Comparison of ENCODE assay signal across 8 mouse cellular contexts in the genomic region with DNA sequence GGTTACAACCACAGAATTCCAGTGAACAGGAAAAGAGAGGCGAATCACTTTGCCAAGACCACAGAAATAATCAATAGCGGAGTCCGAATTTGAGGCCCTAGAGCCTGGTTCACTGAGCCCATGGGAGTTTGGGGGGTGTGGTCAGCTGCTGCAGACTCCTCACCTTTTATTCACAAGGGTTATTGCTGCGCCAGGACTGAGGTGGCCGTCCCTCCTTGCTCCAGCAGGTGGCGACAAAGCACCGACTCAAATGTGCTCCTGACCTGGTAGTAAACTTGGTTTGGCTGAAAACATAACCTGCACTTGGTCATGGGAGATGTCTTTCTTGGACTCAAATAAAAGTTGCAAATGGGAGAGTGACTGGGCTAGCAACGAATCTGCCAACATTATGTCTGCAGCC. TPM values are rescaled to one million over a fixed set of nuclear protein-coding genes. Genes with fewer than 3 reads are reported as not detected.
DNase-seq lines count a peak whose midpoint lies in the region; ATAC-seq and TF ChIP-seq lines count a peak whose summit lies in the region.

No protein-coding gene starts in this region.

- ATAC-seq in kidney, embryonic 15.5 days (replicated peaks; ENCODE audit: low FRiP score), result peak; percentile 71
- ATAC-seq in limb, embryonic 14.5 days (ENCODE audit: low FRiP score, low read depth), result no peak
- peak; percentile 49; the same call in 1 of the 2 replicates for ATAC-seq in neural tube, embryonic 11.5 days (ENCODE audit: insufficient read depth, low FRiP score, low TSS enrichment)
- ATAC-seq in stomach, embryonic 16.5 days (ENCODE audit: insufficient read depth, low FRiP score), result peak; percentile 56; the same call in 1 of the 2 replicates

- no peak overlapping the region for H3K9ac ChIP-seq in kidney, embryonic 15.5 days
- H3K9ac ChIP-seq in limb, embryonic 14.5 days (ENCODE audit: low read depth, low read length, severe bottlenecking), result no peak overlapping the region
- H3K9ac ChIP-seq in neural tube, embryonic 11.5 days (ENCODE audit: low read length), result no peak overlapping the region
- no peak overlapping the region for H3K9ac ChIP-seq in stomach, embryonic 16.5 days (ENCODE audit: low read length)

- DNase-seq in 416B (ENCODE audit: low read depth), result peak; percentile 76
- peak; percentile 82 to 86 for DNase-seq in adrenal gland, adult 18-20 months (ENCODE audit: low spot score in 2 of 2)
- DNase-seq in embryo, embryonic 11 days, result peak; percentile 77
- DNase-seq in heart, adult 8-10 months (ENCODE audit: low spot score), result peak; percentile 58
- DNase-seq in limb, embryonic 14.5 days (ENCODE audit: low spot score), result peak; percentile 48
- DNase-seq in neural tube, embryonic 11.5 days (ENCODE audit: low spot score), result peak; percentile 85

- no peak overlapping the region for H3K4me3 ChIP-seq in kidney, embryonic 15.5 days (replicated peaks)
- H3K4me3 ChIP-seq in limb, embryonic 14.5 days (replicated peaks; ENCODE audit: low read length), result no peak overlapping the region
- no peak overlapping the region for H3K4me3 ChIP-seq in neural tube, embryonic 11.5 days (ENCODE audit: low read depth, low read length)
- H3K4me3 ChIP-seq in stomach, embryonic 16.5 days (replicated peaks; ENCODE audit: low read length), result no peak overlapping the region

- WGBS in kidney, embryonic 15.5 days, result 11% methylated on average over 8 of the region's 8 CpGs
- WGBS in limb, embryonic 14.5 days, result 5% methylated on average over 8 of the region's 8 CpGs
- 10% methylated on average over 8 of the region's 8 CpGs for WGBS in neural tube, embryonic 11.5 days
- 11% methylated on average over 8 of the region's 8 CpGs for WGBS in stomach, embryonic 16.5 days

- H3K4me2 ChIP-seq in kidney, embryonic 15.5 days, result no peak overlapping the region
- no peak overlapping the region for H3K4me2 ChIP-seq in limb, embryonic 14.5 days (replicated peaks; ENCODE audit: low read depth, low read length, severe bottlenecking)
- no peak overlapping the region for H3K4me2 ChIP-seq in neural tube, embryonic 11.5 days (ENCODE audit: low read depth)
- no peak overlapping the region for H3K4me2 ChIP-seq in stomach, embryonic 16.5 days (ENCODE audit: low read depth, low read length)

- H3K27ac ChIP-seq in kidney, embryonic 15.5 days, result no peak overlapping the region
- H3K27ac ChIP-seq in limb, embryonic 14.5 days (replicated peaks; ENCODE audit: low read depth, low read length), result no peak overlapping the region
- H3K27ac ChIP-seq in neural tube, embryonic 11.5 days (ENCODE audit: low read depth, low read length), result no peak overlapping the region
- no peak overlapping the region for H3K27ac ChIP-seq in stomach, embryonic 16.5 days (ENCODE audit: low read length)

- H3K9me3 ChIP-seq in kidney, embryonic 15.5 days (replicated peaks), result no peaks in the 10 kb centered on the region
- no peaks in the 10 kb centered on the region for H3K9me3 ChIP-seq in limb, embryonic 14.5 days (ENCODE audit: control insufficient read depth, low read length)
- H3K9me3 ChIP-seq in neural tube, embryonic 11.5 days (ENCODE audit: control insufficient read depth, low read length), result no peaks in the 10 kb centered on the region
- no peaks in the 10 kb centered on the region for H3K9me3 ChIP-seq in stomach, embryonic 16.5 days (replicated peaks; ENCODE audit: control insufficient read depth, low read length)

- 0 out of 2 replicates have a peak, but pooled peaks cover 3% of the 10 kb centered on the region for H3K27me3 ChIP-seq in kidney, embryonic 15.5 days
- H3K27me3 ChIP-seq in limb, embryonic 14.5 days (ENCODE audit: control insufficient read depth, insufficient read depth, low read length), result no peaks in the 10 kb centered on the region
- no peaks in the 10 kb centered on the region for H3K27me3 ChIP-seq in neural tube, embryonic 11.5 days (ENCODE audit: control insufficient read depth, insufficient read depth, low read length)
- H3K27me3 ChIP-seq in stomach, embryonic 16.5 days (ENCODE audit: control insufficient read depth, insufficient read depth, low read length), result no peaks in the 10 kb centered on the region

- H3K36me3 ChIP-seq in kidney, embryonic 15.5 days, result peaks cover 6% of the 10 kb centered on the region
- no peaks in the 10 kb centered on the region for H3K36me3 ChIP-seq in limb, embryonic 14.5 days (ENCODE audit: control insufficient read depth, insufficient read depth, low read length)
- no peaks in the 10 kb centered on the region; the same call in 1 of the 2 replicates for H3K36me3 ChIP-seq in neural tube, embryonic 11.5 days (ENCODE audit: control insufficient read depth, insufficient read depth, low read length)
- no peaks in the 10 kb centered on the region for H3K36me3 ChIP-seq in stomach, embryonic 16.5 days (ENCODE audit: control insufficient read depth, insufficient read depth, low read length)

- H3K4me1 ChIP-seq in kidney, embryonic 15.5 days, result peaks cover 3% of the 10 kb centered on the region; the same call in 1 of the 2 replicates
- H3K4me1 ChIP-seq in limb, embryonic 14.5 days (ENCODE audit: control insufficient read depth, insufficient read depth, low read length), result no peaks in the 10 kb centered on the region
- H3K4me1 ChIP-seq in neural tube, embryonic 11.5 days (ENCODE audit: control insufficient read depth, insufficient read depth, low read length), result no peaks in the 10 kb centered on the region
- no peaks in the 10 kb centered on the region for H3K4me1 ChIP-seq in stomach, embryonic 16.5 days (ENCODE audit: control insufficient read depth, insufficient read depth, low read length)

- no peak for TF ChIP-seq POLR2A in limb, embryonic 14.5 days (IDR thresholded peaks at IDR 0.05; ENCODE audit: borderline replicate concordance, extremely low read depth, insufficient read depth, insufficient read length)

RNA-seq across cellular contexts. Expression of a gene that starts 27.2 kb away (rescaled TPM):
- not detected for total RNA-seq in adrenal gland, adult 18-20 months (2021)
- not detected for total RNA-seq in heart, adult 8-10 months (2022)
- polyA plus RNA-seq in kidney, embryonic 15.5 days (2015; fragmentation: Nextera tagmentation; extraction: Ambion mirVana), result not detected in 2 replicates
- not detected in 2 replicates for polyA plus RNA-seq in limb, embryonic 14.5 days (2012; rRNA removed)
- polyA plus RNA-seq in limb, embryonic 14.5 days (2014; fragmentation: Nextera tagmentation; extraction: Ambion mirVana), result not detected in 2 replicates
- polyA plus RNA-seq in neural tube, embryonic 11.5 days (2014; fragmentation: Nextera tagmentation; extraction: Ambion mirVana), result not detected in 2 replicates
- polyA plus RNA-seq in stomach, embryonic 16.5 days (2015; fragmentation: Nextera tagmentation; extraction: Ambion mirVana), result not detected in 2 replicates

RNA-seq across cellular contexts. Expression of a gene that starts 36.4 kb away (rescaled TPM):
- 10 to 100 TPM; 10.2 to 10.7 TPM for total RNA-seq in adrenal gland, adult 18-20 months (2021)
- total RNA-seq in heart, adult 8-10 months (2022), result 10 to 100 TPM; 14.6 to 17.0 (median 15.0) TPM
- polyA plus RNA-seq in kidney, embryonic 15.5 days (2015; fragmentation: Nextera tagmentation; extraction: Ambion mirVana), result 17.4 and 17.7 TPM in 2 replicates
- polyA plus RNA-seq in limb, embryonic 14.5 days (2012; rRNA removed), result 6.7 and 6.8 TPM in 2 replicates
- polyA plus RNA-seq in limb, embryonic 14.5 days (2014; fragmentation: Nextera tagmentation; extraction: Ambion mirVana), result 11.0 and 11.6 TPM in 2 replicates
- 11.2 and 13.2 TPM in 2 replicates for polyA plus RNA-seq in neural tube, embryonic 11.5 days (2014; fragmentation: Nextera tagmentation; extraction: Ambion mirVana)
- polyA plus RNA-seq in stomach, embryonic 16.5 days (2015; fragmentation: Nextera tagmentation; extraction: Ambion mirVana), result 6.6 and 8.0 TPM in 2 replicates
